Mouse (Mus musculus) left cerebral cortex, adult 2 months (tissue): ENCODE measurements at regions not wholly inside any gene's neighbourhood (a gene's known extent, or its start where the extent isn't known, plus 50 kb on each side); places are given as distances from the start of the nearest gene placed in this dataset.
A peak's percentile ranks its signal among the peaks of the same experiment; 100 is the strongest.

ENCODE experiments used
- DNase-seq, 2 experiments: peaks; one replicate each; pipeline ENCODE4 v3.0.0; 2021 to 2022; ENCODE audit warnings: low spot score in 2 of 2, mixed read lengths in 1 of 2; ENCODE audit errors: extremely low spot score in 1 of 2
- H3K27ac ChIP-seq: fragments of 200-600 bp; 2 replicates; pipeline ENCODE4 v1.8.1; 2022
- H3K4me3 ChIP-seq: fragments of 200-600 bp; 2 replicates; pipeline ENCODE4 v1.8.1; 2022
- CTCF ChIP-seq: fragments of 200-600 bp; IDR thresholded peaks from 2 replicates; pipeline ENCODE4 v1.8.1; 2022; ENCODE audit warnings: antibody characterized with exemption, mild to moderate bottlenecking, moderate library complexity
- intact Hi-C: fragments of 180-260 bp; cut with DNase I; formaldehyde crosslinking; loops from one replicate; pipeline ENCODE4 v1.15.1; 2025

GRCm38 (mm10) chr12:9191721-9192120, 161.9 kb downstream of the Ttc32 start:
- no peak for DNase-seq
- no peak overlapping the region for H3K4me3 ChIP-seq
- no peak overlapping the region for H3K27ac ChIP-seq
- intact Hi-C loops, result no loop called here
- TF ChIP-seq CTCF, result no peak

- no peak for TF ChIP-seq CTCF
- H3K27ac ChIP-seq, result no peak overlapping the region
- intact Hi-C loops, result no loop called here
- DNase-seq, result no peak
- no peak overlapping the region for H3K4me3 ChIP-seq
These were observed 169.5 kb downstream of the Ttc32 start for GRCm38 (mm10) chr12:9199321-9199720.

- Histone ChIP-seq H3K27ac (no peak overlapping the region), H3K4me3 (no peak overlapping the region)
- intact Hi-C loops, result no loop called here
- no peak for DNase-seq
- TF ChIP-seq CTCF, result no peak
These were observed 182.4 kb downstream of the Ttc32 start for GRCm38 (mm10) chr12:9212211-9212610.

- no peak for DNase-seq
- H3K27ac ChIP-seq, result no peak overlapping the region
- intact Hi-C loops, result no loop called here
- no peak for TF ChIP-seq CTCF
- H3K4me3 ChIP-seq, result no peak overlapping the region
These were observed 195.2 kb downstream of the Ttc32 start for GRCm38 (mm10) chr12:9224971-9225370.

GRCm38 (mm10) chr12:9227901-9228300, 198.1 kb downstream of the Ttc32 start:
- no peak overlapping the region for H3K4me3 ChIP-seq
- intact Hi-C loops, result no loop called here
- no peak for TF ChIP-seq CTCF

GRCm38 (mm10) chr12:9228486-9228885, 198.7 kb downstream of the Ttc32 start:
- DNase-seq, result no peak
- no peak overlapping the region for H3K4me3 ChIP-seq
- no peak for TF ChIP-seq CTCF
- intact Hi-C loops, result no loop called here
- H3K27ac ChIP-seq, result no peak overlapping the region

More at GRCm38 (mm10) chr12:9227901-9228300, 198.1 kb downstream of the Ttc32 start:
- H3K27ac ChIP-seq, result no peak overlapping the region
- DNase-seq, result no peak

- intact Hi-C loops, result no loop called here
- no peak for TF ChIP-seq CTCF
- Histone ChIP-seq H3K27ac (no peak overlapping the region), H3K4me3 (no peak overlapping the region)
- DNase-seq, result no peak
These were observed 200.2 kb downstream of the Ttc32 start for GRCm38 (mm10) chr12:9229981-9230380.

- no peak overlapping the region for H3K27ac ChIP-seq
- no peak for TF ChIP-seq CTCF
- no peak overlapping the region for H3K4me3 ChIP-seq
- intact Hi-C loops, result no loop called here
- no peak for DNase-seq
These were observed 200.8 kb downstream of the Ttc32 start for GRCm38 (mm10) chr12:9230576-9230975.

GRCm38 (mm10) chr12:9232431-9232830, 202.6 kb downstream of the Ttc32 start:
- intact Hi-C loops, result no loop called here
- no peak for DNase-seq
- no peak overlapping the region for H3K27ac ChIP-seq
- H3K4me3 ChIP-seq, result no peak overlapping the region
- no peak for TF ChIP-seq CTCF

- Histone ChIP-seq H3K27ac (no peak overlapping the region), H3K4me3 (no peak overlapping the region)
- DNase-seq, result no peak
- intact Hi-C loops, result no loop called here
- no peak for TF ChIP-seq CTCF
These were observed 206.1 kb downstream of the Ttc32 start for GRCm38 (mm10) chr12:9235866-9236265.

- DNase-seq, result no peak
- Histone ChIP-seq H3K4me3 (no peak overlapping the region), H3K27ac (no peak overlapping the region)
- intact Hi-C loops, result no loop called here
- no peak for TF ChIP-seq CTCF
These were observed 207.7 kb downstream of the Ttc32 start for GRCm38 (mm10) chr12:9237538-9237937.

- intact Hi-C loops, result no loop called here
- no peak for TF ChIP-seq CTCF
- Histone ChIP-seq H3K27ac (no peak overlapping the region), H3K4me3 (no peak overlapping the region)
- DNase-seq, result no peak
These were observed 208.2 kb downstream of the Ttc32 start for GRCm38 (mm10) chr12:9237955-9238354.

GRCm38 (mm10) chr12:9247506-9247905, 217.7 kb downstream of the Ttc32 start:
- no peak overlapping the region for H3K4me3 ChIP-seq
- H3K27ac ChIP-seq, result no peak overlapping the region
- DNase-seq, result no peak
- intact Hi-C loops, result no loop called here
- TF ChIP-seq CTCF, result no peak

GRCm38 (mm10) chr12:9251772-9252171, 222.0 kb downstream of the Ttc32 start:
- DNase-seq, result peak; percentile 36 to 69
- TF ChIP-seq CTCF, result peak; percentile 76
- Histone ChIP-seq H3K4me3 (no peak overlapping the region), H3K27ac (no peak overlapping the region)
- intact Hi-C loops, result loop anchor here (5.0 to 10.0 kb wide), 4 partner anchors 321 to 1283 kb away; partner anchors contain the start of gene Osr1
